Mouse (Mus musculus) myocyte (in vitro differentiated cells): ENCODE measurements around the gene Serp2.

Source experiments
- MYOD1 ChIP-seq, 3 experiments: IDR thresholded peaks; one replicate each; pipeline ENCODE4 v1.6.1; 2011; ENCODE audit warnings: control low read depth in 2 of 3, low read depth in 2 of 3, mild to moderate bottlenecking in 2 of 3, moderate library complexity in 1 of 3; ENCODE audit not compliant: insufficient read length in 2 of 3, control insufficient read depth in 1 of 3
- POLR2AphosphoS2 ChIP-seq: IDR thresholded peaks from one replicate; pipeline ENCODE4 v1.6.1; 2011; ENCODE audit warnings: low read depth, control low read depth; ENCODE audit not compliant: insufficient read length
- TCF12 ChIP-seq: IDR thresholded peaks from one replicate; pipeline ENCODE4 v1.6.1; 2011; ENCODE audit warnings: mild to moderate bottlenecking, control low read depth; ENCODE audit not compliant: poor library complexity, insufficient read depth, severe bottlenecking
- USF1 ChIP-seq: IDR thresholded peaks from one replicate; pipeline ENCODE4 v1.6.1; 2011; ENCODE audit warnings: low read depth, mild to moderate bottlenecking, control low read depth, moderate library complexity

DNA sequence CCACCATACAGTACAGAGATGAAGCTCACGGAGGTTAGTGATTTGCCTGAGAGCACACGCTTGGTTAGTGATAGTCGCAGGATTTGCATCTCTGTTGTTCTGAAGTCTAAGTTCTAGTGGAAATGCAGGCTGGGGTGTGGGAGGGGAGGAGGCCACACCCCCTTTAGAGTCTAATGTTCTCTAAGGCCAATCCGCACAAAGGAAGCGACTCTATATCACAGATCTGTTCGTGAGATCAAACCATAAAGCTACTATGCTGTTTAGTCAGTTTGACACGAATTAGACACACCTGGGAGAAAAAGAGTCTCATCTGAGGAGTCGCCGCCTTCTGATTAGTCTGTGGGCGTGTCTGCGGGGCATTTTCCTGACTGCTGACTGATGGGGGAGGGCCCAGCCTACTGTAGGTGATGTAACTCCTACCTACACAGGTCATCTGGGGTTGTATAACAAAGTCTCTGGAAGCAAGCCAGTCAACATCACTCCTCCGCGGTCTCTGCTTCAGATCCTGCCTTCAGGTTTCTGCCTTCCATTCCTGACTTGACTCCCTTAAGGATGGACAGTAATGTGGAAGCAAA is 29.2 kb upstream of the Serp2 start:
- TF ChIP-seq POLR2AphosphoS2 = no peak
- TF ChIP-seq TCF12 = no peak
- TF ChIP-seq USF1 = no peak
- TF ChIP-seq MYOD1 (IDR thresholded peaks at IDR 0.05; ENCODE audit: control insufficient read depth in 1 of 3, insufficient read length in 2 of 3, low read depth in 2 of 3) = no peak
